Mouse (Mus musculus) R1 (cell line): ENCODE results near the gene Dhdds.
A peak's percentile ranks its signal among the peaks of the same experiment; 100 is the strongest.

Experiments used
- DNase-seq: peaks from one replicate; pipeline ENCODE4 v3.0.0-alpha.2; 2018; ENCODE audit warnings: low read depth, low spot score

Gene Dhdds

DNA sequence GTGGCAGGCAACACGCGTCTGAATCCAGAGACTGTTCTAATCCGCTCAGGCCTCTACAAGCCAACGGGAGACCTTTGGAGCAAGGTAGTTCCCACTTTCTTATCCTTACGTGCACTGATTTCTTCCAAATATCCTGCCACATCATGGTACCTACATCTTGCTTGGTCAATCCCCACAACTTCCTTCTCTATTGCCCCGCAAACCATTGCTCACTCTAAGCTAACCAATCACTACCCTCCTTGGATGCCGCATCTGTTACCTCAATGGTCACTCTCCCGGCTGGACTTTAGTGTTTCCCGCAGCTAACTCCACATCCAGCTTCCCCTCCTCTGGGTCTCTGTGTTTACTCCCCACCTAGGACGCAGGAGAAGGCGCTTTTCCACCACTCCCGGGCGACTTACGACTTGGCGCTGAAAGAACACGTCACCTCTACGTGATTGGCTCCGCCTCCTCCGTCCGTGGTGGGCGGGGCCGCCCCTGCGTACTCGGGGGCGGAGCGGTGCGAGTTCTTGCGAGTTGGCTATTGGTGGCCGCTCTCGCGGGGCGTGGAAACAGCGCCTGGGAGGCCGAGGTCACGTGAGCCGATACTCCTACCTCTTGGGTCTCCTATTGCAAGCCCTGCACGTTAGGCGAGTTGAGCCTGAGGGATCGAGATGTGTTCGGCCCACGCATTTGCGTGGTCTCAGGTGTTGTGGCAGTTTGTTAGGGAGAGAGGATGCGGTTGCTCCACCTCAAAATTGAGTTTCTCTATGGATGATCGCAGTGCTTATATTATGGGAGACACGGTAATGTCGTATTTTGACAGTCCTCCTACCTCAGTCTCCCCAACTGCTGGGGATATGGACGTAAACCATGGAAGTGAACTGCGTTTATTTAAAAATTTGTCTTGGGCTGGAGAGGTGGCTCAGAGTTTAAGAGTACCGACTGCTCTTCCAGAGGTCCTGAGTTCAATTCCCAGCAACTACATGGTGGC lies at the start of gene Dhdds:
TSS of gene Dhdds (minus strand) at position 453 of the 973 bp plus-strand sequence.
- DNase-seq: peak; percentile 98

DNA sequence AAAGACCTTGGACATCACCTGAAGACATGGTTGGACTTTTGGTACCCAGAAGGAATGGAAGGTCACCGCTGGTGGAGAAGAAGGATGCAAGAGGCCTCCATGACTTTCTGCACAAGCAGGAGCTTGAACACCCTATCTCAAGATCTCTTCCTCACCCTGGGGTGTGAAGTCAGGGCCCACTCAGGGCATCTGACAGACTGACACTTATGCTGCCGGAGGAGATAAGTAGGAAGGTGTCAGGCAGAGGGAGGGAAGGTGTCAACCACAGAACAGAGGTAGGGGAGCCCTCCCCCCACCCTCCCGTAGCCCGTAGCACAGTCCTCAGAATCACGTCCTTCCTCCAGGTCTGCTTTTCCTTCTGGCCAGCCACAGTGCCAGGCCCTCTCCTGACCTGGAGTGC lies 46.9 kb upstream of the Dhdds start:
- no peak for DNase-seq

GRCm38 (mm10) chr4:134043041-134043440 lies 42.3 kb upstream of the Dhdds start:
- no peak for DNase-seq

GRCm38 (mm10) chr4:134041317-134042123 lies 40.8 kb upstream of the Dhdds start:
- no peak for DNase-seq

DNA sequence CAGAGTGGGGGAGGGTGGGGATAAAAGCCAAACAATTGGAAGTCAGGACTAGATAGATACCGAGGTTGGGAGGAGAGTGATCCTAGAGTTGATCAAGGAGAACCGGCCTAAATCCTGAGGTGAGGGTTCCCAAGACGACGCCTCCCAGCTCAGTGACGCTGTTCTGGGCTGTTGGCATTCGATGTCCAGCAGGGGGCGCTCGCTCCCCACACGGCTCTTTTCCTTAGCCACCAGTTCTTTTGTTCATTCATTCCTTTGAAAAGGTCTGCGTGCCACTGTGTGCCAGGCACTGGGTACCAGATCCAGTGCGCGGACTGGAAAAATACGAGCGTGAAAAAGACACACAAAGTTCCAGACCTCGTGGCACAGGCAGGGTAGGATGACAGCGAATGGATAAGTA lies 35.2 kb upstream of the Dhdds start:
- DNase-seq: peak; percentile 90

GRCm38 (mm10) chr4:134025802-134026201 lies 25.1 kb upstream of the Dhdds start:
- no peak for DNase-seq

- DNase-seq: peak; percentile 72
These were observed 19.9 kb upstream of the Dhdds start for GRCm38 (mm10) chr4:134020621-134021020.

GRCm38 (mm10) chr4:134019641-134020351 lies 19.1 kb upstream of the Dhdds start:
- DNase-seq: no peak

DNA sequence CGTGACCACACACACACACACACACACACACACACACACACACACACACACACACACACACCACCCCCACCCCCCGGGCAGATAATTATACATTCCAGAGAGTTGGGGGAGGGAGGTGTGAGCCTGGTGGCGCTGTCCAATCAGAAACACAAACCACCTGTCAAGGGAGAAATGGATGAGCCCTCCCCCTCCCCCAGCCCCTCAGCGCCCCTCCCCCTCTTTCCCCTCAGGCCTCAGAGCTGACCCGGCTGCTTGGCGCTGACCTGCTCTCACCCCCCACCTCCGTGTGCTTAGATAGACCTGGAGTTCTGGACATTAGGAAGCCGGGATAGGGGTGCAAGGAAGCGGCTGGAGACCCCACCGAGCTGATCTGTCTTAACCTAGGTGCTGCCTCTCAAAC lies 18.5 kb upstream of the Dhdds start:
- DNase-seq: peak; percentile 91

GRCm38 (mm10) chr4:134018779-134019145 lies 18.0 kb upstream of the Dhdds start, which contains the start of gene Lin28a:
TSS of gene Lin28a (minus strand) at chr4:134018841.
- DNase-seq: peak; percentile 97

- DNase-seq: peak; percentile 84
These were observed 17.5 kb upstream of the Dhdds start for GRCm38 (mm10) chr4:134018038-134018778.

GRCm38 (mm10) chr4:134017201-134017865 lies 16.6 kb upstream of the Dhdds start:
- DNase-seq: peak; percentile 87

GRCm38 (mm10) chr4:134016767-134017166 lies 16.0 kb upstream of the Dhdds start:
- DNase-seq: peak; percentile 98

DNA sequence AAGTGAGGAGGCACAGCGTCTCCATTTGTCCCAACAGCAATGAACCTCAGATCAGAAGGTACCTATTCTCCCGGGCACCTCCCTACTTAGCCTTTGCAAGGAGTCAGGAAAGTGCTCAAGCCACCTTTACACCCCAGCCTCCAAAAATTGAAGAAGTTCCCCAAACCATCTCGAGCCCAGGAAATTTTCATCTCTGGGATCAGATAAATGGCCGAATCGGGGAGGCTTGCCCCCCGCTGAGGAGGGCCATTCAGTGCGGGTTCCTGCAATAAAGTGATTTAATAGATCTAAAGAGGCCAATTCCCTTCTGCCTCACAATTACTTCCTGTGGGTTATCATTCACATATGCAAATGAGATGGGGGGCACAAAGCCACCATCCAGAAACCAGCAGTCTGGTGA lies 15.5 kb upstream of the Dhdds start:
- peak; percentile 70 for DNase-seq

DNA sequence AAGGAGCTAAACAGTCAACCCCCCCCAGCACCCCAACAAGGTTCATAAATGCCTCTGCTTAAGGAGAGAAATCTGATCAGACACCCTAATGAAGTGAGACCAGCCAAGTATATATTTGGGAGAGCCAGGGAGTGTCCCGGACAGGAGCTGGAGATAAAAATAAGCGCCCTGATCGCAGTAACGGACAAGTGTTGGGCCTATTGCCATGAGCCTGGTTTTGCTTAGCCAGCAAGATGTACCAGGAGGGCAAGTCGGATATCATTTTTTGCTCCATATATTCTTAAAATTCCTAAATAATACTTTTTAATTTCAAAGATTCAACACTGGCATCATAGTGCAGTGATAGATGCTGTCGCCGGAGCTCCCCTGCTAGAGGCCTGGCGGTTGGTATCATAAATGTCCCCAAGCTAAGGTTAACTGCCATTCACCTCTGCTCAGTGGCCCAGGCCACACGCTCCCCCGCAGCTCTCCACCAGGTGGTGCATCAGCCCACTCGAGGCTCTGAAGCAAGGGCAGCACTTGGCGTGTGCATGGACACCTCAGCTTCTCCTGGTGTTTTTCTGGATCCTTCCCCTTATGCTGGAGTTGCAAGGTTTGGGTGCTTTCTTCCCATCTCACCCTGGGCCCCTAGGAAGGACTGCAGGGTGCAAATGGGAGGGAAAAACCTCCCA lies 12.3 kb upstream of the Dhdds start:
- DNase-seq: peak; percentile 64

DNA sequence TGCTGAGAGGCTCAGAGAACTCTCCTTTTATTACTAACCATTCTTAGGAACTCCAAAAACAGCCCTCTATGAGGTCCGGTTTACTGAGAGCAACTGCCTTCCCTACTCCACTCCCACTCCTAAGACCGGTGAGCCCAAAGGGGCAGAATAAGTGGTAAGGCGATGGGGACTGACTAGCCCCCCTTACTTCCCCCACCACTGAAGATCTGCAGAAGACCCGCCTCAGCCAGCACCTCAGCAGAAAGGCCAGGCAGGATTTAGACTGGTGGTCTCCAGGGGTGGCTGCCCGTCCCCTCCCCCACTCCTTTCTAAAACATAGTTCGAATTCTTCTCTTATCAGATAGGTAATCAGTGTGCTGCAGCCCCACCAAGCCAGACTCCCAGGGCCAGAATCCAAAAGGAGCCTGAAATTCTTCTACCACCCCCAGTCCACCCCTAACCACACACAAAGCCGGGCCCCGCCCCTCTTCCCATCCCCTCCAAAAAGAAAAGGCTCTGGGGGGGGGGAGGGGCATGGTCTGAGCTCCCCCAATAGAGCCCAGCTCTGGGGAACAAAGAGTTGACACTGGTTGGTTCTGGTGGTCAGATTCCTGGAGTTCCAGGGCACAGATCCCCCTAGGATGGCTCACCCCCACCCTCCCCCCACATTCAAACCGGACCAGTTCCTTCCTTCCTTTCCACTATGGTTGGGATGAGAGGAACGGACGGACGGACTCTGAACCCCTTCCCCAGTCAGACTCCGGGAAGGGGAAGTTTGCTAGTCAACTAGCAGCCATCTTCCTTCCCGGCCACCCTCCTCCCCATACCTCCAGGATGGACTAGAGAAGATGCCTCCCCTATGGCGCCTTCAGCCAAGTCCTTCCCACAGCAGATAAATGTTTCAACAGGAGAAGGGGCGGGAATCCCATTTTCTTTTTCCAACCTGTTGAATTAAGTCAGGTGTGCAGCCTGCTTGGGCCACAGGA lies 11.0 kb upstream of the Dhdds start:
- peak; percentile 98 for DNase-seq

GRCm38 (mm10) chr4:134009709-134010108 lies 9.0 kb upstream of the Dhdds start:
- DNase-seq: no peak

- peak; percentile 81 for DNase-seq
These were observed 6.1 kb upstream of the Dhdds start for GRCm38 (mm10) chr4:134006845-134007244.
